Mouse (Mus musculus) urinary bladder, postnatal 10 days (tissue): Measurements from ENCODE around the gene Dusp12.

Experiments
- DNase-seq: peaks from one replicate; pipeline ENCODE4 v3.0.0; 2022; ENCODE audit warnings: low spot score

Dusp12 gene

DNA sequence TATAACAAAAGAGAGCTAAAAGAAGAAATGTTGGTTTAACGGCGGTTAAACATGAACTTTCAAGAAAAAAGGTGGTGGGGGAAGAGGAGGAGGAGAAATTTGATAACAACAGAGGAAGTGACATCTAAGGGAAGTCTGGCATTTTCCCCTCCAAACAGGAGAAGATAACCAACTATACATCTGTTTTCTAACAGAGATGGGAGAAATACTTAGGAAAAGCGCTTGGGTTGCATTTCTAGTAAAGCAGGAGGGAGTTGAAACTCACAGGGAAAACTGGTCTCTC, 23.0 kb downstream of the Dusp12 start:
- DNase-seq: no peak

DNA sequence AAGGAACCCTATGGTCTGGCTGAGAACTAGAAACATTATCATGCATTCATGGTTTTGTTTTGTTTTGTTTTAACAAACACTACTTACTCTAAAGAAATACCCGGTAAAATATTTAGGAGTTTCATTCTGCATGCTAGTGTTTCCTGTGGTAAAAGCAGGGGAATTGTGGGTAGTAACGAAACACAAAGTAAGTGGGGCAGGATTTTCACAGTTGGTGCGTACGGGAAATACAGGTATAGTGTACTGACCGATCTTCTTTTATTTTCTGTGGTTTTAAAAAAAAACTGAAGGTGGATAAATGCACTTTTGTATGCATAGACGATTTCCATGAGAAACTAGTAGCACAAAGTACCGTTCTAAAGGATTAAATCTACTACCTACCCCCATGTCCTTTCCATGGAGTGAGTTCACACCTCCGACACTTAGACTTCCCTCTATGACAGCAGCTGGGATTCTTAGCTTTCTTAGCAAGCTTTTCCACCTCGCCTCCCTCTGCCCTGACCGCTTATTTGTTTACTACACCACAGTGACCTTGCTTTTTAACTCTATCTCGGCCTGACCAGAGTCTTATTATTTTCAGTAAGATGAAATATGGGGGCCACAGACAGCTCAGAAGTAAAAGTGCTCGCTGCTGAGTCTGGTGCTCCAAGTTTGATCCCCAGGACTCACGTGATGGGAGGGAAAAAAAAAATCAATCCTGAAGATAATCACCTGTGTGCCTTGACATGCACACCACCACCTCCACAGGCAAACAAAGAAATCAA, 23.5 kb downstream of the Dusp12 start:
- DNase-seq: no peak

DNA sequence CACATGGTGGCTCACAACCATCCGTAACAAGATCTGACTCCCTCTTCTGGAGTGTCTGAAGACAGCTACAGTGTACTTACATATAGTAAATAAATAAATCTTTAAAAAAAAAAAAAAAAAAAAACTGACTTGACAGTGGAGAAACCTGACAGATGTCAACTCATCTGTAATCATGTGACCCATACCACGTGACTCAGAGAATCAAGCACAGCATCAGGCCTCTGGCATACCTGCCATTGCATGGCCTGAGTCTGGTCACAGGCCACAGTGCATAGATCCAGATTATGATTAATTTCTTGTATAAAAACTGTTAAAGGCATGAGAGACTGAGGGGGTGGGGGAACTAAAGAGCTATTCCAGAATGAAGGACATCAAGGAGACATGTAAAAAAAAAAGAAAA, 26.5 kb downstream of the Dusp12 start:
- DNase-seq: no peak

DNA sequence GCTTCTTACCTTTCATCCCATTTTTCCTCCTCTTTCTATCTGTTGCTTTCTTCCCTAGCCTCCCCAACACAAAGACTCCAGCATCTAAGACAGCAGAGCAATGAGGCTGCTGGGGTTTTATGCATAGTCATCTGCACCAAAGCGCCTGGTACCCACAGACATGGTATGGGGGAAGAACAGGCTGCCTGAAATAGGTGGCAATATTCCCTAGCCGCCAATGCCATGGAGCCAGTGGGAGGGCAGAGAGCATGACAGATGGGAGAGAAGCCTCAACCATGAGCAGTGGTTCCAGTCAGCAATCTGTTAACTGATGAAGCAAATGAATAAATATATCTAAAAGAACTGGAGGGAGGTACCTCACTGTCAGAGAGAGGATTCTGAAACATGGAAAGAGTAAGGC, 28.0 kb downstream of the Dusp12 start:
- no peak for DNase-seq

DNA sequence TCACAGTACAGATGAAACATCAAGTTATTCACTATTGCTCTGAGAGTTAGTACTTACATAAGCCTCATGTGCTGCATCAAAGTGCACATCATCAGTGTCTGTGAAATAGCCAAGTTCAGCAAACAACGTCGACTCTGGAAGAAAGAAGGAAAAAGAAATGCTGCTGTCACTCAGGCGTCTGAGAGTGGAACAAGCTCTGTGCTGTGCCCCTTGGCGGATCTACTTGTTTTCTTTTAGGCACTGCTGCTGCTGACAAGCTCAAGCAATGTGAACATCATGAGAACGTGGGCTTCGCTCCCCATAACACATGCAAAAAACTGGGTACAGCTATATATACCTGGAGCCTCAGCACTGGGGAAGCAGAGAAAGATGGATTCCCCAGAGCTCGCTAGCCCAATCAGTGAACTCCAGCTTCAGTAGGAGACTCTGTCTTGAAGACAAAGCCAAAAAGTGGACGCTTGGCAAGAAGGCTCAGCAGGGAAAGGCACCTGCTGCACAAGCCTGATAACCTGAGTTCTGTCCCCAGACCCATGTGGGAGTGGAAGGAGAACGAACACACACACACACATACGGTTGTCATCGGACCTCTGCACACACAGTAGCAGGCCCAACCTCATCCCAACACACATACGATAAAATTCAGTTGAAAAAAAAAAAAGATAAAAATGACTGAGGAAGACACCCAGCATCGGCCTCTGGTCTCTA, 30.1 kb downstream of the Dusp12 start:
- no peak for DNase-seq

DNA sequence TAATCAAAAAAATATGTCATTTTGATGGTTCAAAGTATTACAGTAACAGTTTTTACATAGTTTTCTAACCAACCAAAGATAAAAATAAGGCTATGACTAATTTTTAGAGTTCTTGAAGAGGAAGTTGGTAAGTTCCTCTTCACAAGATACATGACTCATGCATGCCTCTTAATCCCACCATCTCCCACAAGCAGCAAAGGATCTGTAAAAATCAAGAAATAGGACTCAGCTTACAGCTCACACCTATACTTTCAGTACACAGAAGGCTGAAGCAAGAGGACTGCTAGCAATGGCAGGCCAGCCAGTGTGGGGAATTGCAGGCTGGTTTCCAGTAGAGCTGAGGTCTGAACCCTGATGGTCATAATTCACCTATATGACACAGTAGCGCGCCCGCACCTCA, 31.7 kb downstream of the Dusp12 start:
- no peak for DNase-seq

DNA sequence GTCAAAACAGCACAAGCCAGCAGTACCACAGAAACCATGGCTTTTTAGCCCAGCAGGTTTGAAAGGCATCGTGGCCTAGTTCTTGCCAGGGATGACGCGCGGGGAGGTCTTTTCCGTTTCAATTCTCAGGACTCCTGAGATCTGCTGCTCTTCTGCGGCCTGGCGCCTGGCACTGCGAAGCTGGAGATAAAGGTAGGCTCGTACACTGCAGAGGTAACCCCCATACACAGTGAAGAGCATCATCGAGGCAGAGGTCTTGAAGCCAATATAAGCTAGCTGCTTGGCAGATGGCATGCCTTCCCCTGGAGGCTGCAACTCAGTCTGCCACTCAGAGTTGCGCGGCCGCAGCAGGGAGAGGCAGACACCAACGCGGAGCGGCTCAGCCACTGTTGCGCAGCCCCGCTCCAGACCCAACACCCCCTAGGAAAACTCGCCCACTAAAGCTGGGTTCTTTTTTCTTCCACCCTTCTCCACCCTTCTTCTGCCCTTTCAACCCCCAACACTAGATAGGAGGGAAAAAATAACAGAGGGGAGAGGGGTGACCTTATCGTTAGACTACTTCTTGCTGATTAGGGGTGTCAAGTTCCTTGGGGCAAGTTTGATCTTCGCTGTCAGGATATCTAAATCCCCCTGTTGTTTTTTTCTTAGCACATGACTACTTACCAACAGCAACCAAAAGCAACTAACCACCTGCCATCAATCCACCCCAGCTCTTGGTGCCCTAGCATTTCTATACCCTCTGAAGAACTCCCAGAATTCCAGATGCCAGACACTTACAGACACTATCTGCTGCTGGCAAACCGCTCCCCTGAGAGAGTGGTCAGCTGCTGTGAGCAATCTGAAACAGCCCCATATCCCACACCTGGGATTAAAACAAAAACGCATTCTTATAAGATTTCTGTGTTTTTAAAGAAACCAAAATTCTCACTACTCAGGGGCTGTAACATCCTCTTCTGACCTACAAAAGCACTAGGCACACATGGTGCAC, 34.4 kb downstream of the Dusp12 start:
- DNase-seq: no peak

DNA sequence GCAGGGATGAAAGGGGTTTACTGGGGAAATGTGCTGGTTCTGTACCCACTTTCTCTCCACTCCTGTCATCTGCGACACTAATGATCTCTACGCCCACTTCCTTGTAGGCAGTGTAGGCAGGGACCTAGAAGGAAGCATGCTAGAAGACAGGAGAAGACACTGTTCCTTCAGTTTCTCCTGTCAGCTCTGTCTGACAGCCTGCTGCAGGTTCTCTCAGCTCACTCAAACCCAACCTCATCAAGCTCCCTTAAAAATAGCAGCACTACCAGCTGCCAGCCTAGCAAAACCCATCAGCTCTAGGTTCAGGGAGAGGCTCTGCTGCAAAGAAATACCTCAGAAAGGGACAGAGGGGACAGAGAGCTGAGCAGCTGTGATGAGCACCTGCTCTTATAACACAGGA, 35.3 kb downstream of the Dusp12 start:
- no peak for DNase-seq

DNA sequence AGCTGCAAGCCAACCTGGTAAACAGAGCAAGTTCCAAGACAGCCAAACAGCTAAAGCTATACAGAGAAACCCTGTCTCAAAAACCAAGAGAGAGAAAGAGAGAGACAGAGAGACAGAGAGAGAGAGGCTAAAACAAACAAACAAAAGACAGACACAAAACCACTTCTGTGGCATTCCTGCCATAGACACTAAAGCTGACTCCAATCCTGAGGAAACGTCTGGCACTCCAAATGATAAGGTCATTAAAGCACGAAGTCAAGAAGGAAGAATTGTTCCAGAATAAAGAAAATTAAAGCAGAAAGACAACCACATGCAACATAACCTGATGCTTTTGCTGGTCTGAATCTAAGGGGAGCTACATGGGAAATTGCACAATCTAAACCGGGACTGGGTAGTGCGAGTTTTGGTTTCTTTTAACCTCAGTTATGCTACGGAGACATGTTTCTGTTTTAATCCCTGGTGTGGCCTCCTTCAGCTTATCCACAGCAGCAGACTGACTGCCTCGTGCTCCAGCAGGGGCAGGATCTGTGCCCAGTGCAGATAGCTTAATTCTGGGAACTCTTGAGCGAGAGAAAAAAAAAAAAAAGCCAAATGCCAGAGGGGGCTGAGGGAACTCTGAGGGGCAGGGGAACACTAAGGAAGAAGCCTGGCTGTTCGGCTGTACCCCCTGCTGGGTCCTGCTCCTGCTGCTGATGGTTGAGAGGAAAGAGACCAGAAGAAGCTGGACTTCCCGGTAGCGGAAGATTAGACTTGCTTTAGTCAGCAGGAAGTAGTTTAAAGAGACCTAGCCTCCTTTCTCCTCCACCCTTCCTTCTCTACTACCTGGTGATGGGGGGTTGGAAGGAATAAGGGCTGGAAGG, 39.7 kb downstream of the Dusp12 start:
- DNase-seq: no peak

DNA sequence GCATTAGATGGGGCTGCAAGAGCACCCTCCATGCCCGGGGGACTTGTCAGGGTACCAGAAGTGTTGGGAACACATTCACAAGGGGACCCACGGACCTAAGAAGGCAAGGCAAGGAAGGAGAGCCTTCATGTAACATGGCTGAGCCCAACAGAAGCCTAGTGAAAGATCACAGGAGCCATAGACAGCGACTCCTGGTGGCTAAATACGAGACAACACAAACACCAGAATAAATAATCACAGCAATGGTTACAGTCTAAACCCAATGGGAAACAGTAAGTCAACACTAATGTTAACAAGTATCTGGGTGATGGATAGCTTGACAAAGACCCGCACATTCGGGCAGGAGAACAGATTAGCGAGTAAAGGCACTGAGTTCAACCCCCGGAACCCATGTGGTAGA, 41.0 kb downstream of the Dusp12 start:
- DNase-seq: no peak

DNA sequence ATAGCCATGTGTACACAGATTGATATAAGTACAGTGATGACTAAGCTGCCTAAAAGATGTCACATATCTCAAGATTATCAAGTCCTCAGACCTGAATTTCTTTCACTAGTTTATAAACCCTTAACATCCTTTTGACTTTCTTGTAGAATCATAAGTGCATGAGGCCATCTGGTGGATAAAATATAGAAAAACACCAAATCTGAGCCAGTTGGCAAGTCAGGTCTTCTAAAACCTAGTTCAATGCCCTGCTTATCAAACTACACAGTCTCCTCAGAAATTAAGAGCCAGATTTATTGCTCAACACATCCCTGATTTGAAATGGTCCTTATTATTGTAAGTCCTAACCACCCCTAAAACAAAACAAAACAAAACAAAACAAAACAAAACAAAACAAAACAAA, 45.7 kb downstream of the Dusp12 start:
- no peak for DNase-seq

DNA sequence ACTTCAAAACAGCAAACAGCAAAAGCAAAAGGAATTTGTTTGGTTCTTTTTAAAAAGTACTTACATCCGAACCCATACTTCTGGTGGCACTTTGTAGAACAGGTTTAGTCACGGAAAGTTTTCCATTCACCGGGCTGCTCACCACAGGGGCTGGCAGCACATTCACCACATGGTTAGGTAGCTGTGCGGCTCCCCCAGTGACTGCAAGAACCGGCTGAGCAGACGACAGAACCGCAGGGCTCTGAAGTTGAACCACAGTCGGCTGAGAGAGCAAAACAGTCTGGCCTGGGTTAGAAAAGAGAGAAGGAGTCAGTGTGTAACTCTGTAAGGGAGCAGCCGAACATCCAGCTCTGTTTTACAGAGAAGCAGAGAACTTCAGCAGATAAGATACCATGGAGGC, 50.6 kb downstream of the Dusp12 start:
- DNase-seq: no peak

DNA sequence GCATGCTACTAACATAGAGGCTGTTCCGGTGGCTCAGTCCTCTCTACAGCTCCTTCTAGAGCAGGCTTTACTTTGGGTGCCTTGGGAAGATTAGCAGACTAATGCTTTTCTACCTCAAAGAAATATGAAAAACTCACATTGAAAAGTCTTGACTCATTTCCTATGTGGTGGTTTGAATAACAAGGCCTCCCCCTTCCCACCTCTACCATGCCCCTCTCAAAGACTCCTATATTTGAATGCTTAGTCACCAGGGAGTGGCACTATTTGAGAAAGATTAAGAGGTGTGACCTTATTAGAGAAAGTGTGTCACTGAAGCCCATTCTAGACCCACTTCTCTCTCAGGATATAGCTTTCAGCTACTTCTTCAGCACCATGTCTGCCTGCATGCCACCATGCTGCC, 55.6 kb downstream of the Dusp12 start:
- DNase-seq: no peak

DNA sequence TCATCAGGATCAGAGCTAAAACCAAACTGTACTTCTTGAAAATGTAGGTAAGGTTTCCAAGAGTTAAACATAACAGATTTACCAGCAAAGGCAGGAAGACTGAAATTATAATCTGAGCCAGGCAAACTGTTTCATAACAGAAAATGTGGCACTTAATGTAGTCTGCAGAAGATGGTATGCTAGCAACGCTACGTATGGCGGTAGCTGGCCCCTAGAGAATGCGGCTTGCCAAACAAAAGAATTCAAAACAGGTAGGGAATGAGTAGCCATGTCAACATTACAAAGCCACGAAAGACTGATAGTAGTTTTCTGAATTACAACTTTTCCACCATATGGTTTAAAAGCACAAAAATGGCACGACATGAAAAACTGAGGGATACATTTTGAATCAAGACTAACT, 56.0 kb downstream of the Dusp12 start:
- no peak for DNase-seq
